Mouse (Mus musculus) kidney, adult 2 months (tissue): ENCODE measurements around the gene Gm11020. TPM values are rescaled to one million over a fixed set of nuclear protein-coding genes. Genes with fewer than 3 reads are reported as not detected.

ENCODE experiments used
- DNase-seq: peaks from one replicate; pipeline ENCODE4 v3.0.0; 2021
- H3K27ac ChIP-seq: fragments of 200-500 bp; 2 replicates; pipeline ENCODE4 v1.5.1; 2012; ENCODE audit warnings: low read depth, low read length, control low read depth, inconsistent platforms; ENCODE audit not compliant: insufficient read depth
- H3K27me3 ChIP-seq: fragments of 200-500 bp; replicated peaks from 2 replicates; pipeline ENCODE4 v1.6.1; 2012; ENCODE audit warnings: mild to moderate bottlenecking, moderate library complexity, low read length, inconsistent platforms; ENCODE audit not compliant: control insufficient read depth, insufficient read depth
- H3K36me3 ChIP-seq: fragments of 200-500 bp; 2 replicates; pipeline ENCODE4 v1.6.1; 2012; ENCODE audit warnings: mild to moderate bottlenecking, moderate library complexity, low read length, inconsistent platforms; ENCODE audit not compliant: control insufficient read depth, insufficient read depth
- H3K4me1 ChIP-seq: fragments of 200-500 bp; 2 replicates; pipeline ENCODE4 v1.6.1; 2011; ENCODE audit warnings: low read length; ENCODE audit not compliant: control insufficient read depth, insufficient read depth
- H3K4me3 ChIP-seq: fragments of 200-500 bp; 2 replicates; pipeline ENCODE4 v1.5.1; 2011; ENCODE audit warnings: mild to moderate bottlenecking, low read depth, low read length, control low read depth; ENCODE audit not compliant: insufficient read depth
- CTCF ChIP-seq: fragments of 200-500 bp; conservative IDR thresholded peaks from 2 replicates; pipeline ENCODE4 v1.5.1; 2011; ENCODE audit warnings: low read depth, mild to moderate bottlenecking, control low read depth, low read length, moderate library complexity, mixed read lengths; ENCODE audit not compliant: insufficient read depth, insufficient read length
- POLR2A ChIP-seq: fragments of 200-500 bp; IDR thresholded peaks from one replicate; pipeline ENCODE4 v1.6.1; 2011; ENCODE audit warnings: low read depth, low read length, control low read depth
- WGBS: fragments of 180-500 bp; shearing (Covaris S2); methylation state at CpG from one replicate; pipeline ENCODE4 v1.1.7; 2018; 5-methylcytosine and 5-hydroxymethylcytosine counted together
- polyA plus RNA-seq: library from polyadenylated mRNA; depleted of rRNA; stranded (reverse); fragments of >200 nt; gene quantifications from 2 replicates; pipeline ENCODE4 v1.2.3, GENCODE M21; 2012

Gene Gm11020
- polyA plus RNA-seq, 1 experiment = not detected

GRCm38 (mm10) chr8:104344622-104345021, 23.3 kb downstream of the Gm11020 start:
- Histone ChIP-seq H3K27ac (no peak overlapping the region), H3K4me1 (no peaks in the 10 kb centered on the region), H3K4me3 (no peak overlapping the region), H3K36me3 (no peaks in the 10 kb centered on the region), H3K27me3 (no peaks in the 10 kb centered on the region)
- WGBS = 79% methylated on average over 5 of the region's 5 CpGs
- DNase-seq = no peak
- TF ChIP-seq CTCF = no peak
- TF ChIP-seq POLR2A = no peak

- Histone ChIP-seq H3K36me3 (no peaks in the 10 kb centered on the region), H3K4me1 (no peaks in the 10 kb centered on the region), H3K27me3 (no peaks in the 10 kb centered on the region), H3K27ac (no peak overlapping the region), H3K4me3 (no peak overlapping the region)
- TF ChIP-seq CTCF (no peak), POLR2A (no peak)
- whole genome bisulfite sequencing = 67% methylated on average over 12 of the region's 12 CpGs
- DNase-seq = no peak
These were observed 25.3 kb downstream of the Gm11020 start for GRCm38 (mm10) chr8:104346706-104347105.

- H3K27ac ChIP-seq = no peak overlapping the region
These were observed 27.6 kb downstream of the Gm11020 start for GRCm38 (mm10) chr8:104348971-104349370.

GRCm38 (mm10) chr8:104350047-104350446, 28.7 kb downstream of the Gm11020 start:
- TF ChIP-seq POLR2A = no peak
- no peak for TF ChIP-seq CTCF
- Histone ChIP-seq H3K4me1 (no peaks in the 10 kb centered on the region), H3K4me3 (no peak overlapping the region), H3K27me3 (no peaks in the 10 kb centered on the region), H3K27ac (no peak overlapping the region), H3K36me3 (peaks cover 1% of the 10 kb centered on the region; the same call in 1 of the 2 replicates)
- 69% methylated on average over 13 of the region's 13 CpGs for WGBS
- DNase-seq = no peak

More at GRCm38 (mm10) chr8:104348971-104349370, 27.6 kb downstream of the Gm11020 start:
- WGBS = 77% methylated on average over 5 of the region's 5 CpGs
- Histone ChIP-seq H3K36me3 (no peaks in the 10 kb centered on the region), H3K4me3 (no peak overlapping the region), H3K4me1 (no peaks in the 10 kb centered on the region), H3K27me3 (no peaks in the 10 kb centered on the region)
- TF ChIP-seq CTCF = no peak
- TF ChIP-seq POLR2A = no peak
- DNase-seq = no peak

- 53% methylated on average over 5 of the region's 5 CpGs for WGBS
- H3K4me1 ChIP-seq = no peaks in the 10 kb centered on the region
These were observed 31.8 kb downstream of the Gm11020 start for GRCm38 (mm10) chr8:104353186-104353585.

GRCm38 (mm10) chr8:104354504-104354903, 33.1 kb downstream of the Gm11020 start:
- no peak for DNase-seq
- Histone ChIP-seq H3K27ac (no peak overlapping the region), H3K4me1 (no peaks in the 10 kb centered on the region), H3K27me3 (no peaks in the 10 kb centered on the region), H3K4me3 (no peak overlapping the region), H3K36me3 (peaks cover 1% of the 10 kb centered on the region; the same call in 1 of the 2 replicates)
- TF ChIP-seq CTCF (no peak), POLR2A (no peak)
- 85% methylated on average over 10 of the region's 10 CpGs for WGBS

More at GRCm38 (mm10) chr8:104353186-104353585, 31.8 kb downstream of the Gm11020 start:
- no peak overlapping the region for H3K27ac ChIP-seq
- no peak overlapping the region for H3K4me3 ChIP-seq
- H3K27me3 ChIP-seq = no peaks in the 10 kb centered on the region
- peaks cover 1% of the 10 kb centered on the region; the same call in 1 of the 2 replicates for H3K36me3 ChIP-seq
- TF ChIP-seq POLR2A = no peak
- peak; percentile 29; the same call in 1 of the 2 replicates for TF ChIP-seq CTCF
- DNase-seq = no peak

GRCm38 (mm10) chr8:104358637-104359036, 37.3 kb downstream of the Gm11020 start:
- H3K27ac ChIP-seq = no peak overlapping the region
- 86% methylated on average over 3 of the region's 3 CpGs for WGBS

More at GRCm38 (mm10) chr8:104358637-104359036, 37.3 kb downstream of the Gm11020 start:
- TF ChIP-seq CTCF (no peak), POLR2A (no peak)
- Histone ChIP-seq H3K4me1 (peaks cover 8% of the 10 kb centered on the region), H3K36me3 (peaks cover 1% of the 10 kb centered on the region; the same call in 1 of the 2 replicates), H3K27me3 (no peaks in the 10 kb centered on the region), H3K4me3 (no peak overlapping the region)
- DNase-seq = no peak
